Mouse (Mus musculus) urinary bladder, adult 18-20 months (tissue): Measurements from ENCODE around the gene Mmp27.
A peak's percentile ranks its signal among the peaks of the same experiment; 100 is the strongest.

Experiments used
- DNase-seq, 2 experiments: peaks; one replicate each; pipeline ENCODE4 v3.0.0; 2022; ENCODE audit warnings: low spot score in 2 of 2, mixed read lengths in 2 of 2

Mmp27 gene

GRCm38 (mm10) chr9:7571162-7571561 lies at the start of gene Mmp27:
TSS of gene Mmp27 (plus strand) at chr9:7571396.
- no peak for DNase-seq

- DNase-seq: no peak
Observed at GRCm38 (mm10) chr9:7526255-7526940, 44.8 kb upstream of the Mmp27 start.

GRCm38 (mm10) chr9:7542763-7543162 lies 28.4 kb upstream of the Mmp27 start:
- DNase-seq: no peak

GRCm38 (mm10) chr9:7544923-7545457 lies 26.2 kb upstream of the Mmp27 start:
- DNase-seq: no peak

- no peak for DNase-seq
Observed at GRCm38 (mm10) chr9:7545471-7545870, 25.7 kb upstream of the Mmp27 start.

GRCm38 (mm10) chr9:7545920-7546319 lies 25.3 kb upstream of the Mmp27 start:
- no peak for DNase-seq

- DNase-seq: no peak
Observed at GRCm38 (mm10) chr9:7551943-7552342, 19.3 kb upstream of the Mmp27 start.

GRCm38 (mm10) chr9:7553536-7553935 lies 17.7 kb upstream of the Mmp27 start:
- DNase-seq: no peak

- peak in 1 of 2 experiments; percentile 18 for DNase-seq
Observed at GRCm38 (mm10) chr9:7554382-7554781, 16.8 kb upstream of the Mmp27 start.

GRCm38 (mm10) chr9:7558221-7559017 lies 12.8 kb upstream of the Mmp27 start, which contains the start of gene Mmp8:
TSS of gene Mmp8 (plus strand) at chr9:7558456.
- DNase-seq: no peak

GRCm38 (mm10) chr9:7560026-7560425 lies 11.2 kb upstream of the Mmp27 start:
- DNase-seq: no peak

- no peak for DNase-seq
Observed at GRCm38 (mm10) chr9:7567376-7567775, 3.8 kb upstream of the Mmp27 start.

GRCm38 (mm10) chr9:7567923-7568322 lies 3.3 kb upstream of the Mmp27 start:
- no peak for DNase-seq

- DNase-seq: no peak
Observed at GRCm38 (mm10) chr9:7570485-7570884, 711 bp upstream of the Mmp27 start.

- no peak for DNase-seq
Observed at GRCm38 (mm10) chr9:7572188-7572587, 992 bp downstream of the Mmp27 start.

- peak in 1 of 2 experiments; percentile 13 for DNase-seq
Observed at GRCm38 (mm10) chr9:7572663-7573308, 1.6 kb downstream of the Mmp27 start.

GRCm38 (mm10) chr9:7575526-7575925 lies 4.3 kb downstream of the Mmp27 start:
- DNase-seq: no peak

- no peak for DNase-seq
Observed at GRCm38 (mm10) chr9:7577371-7577770, 6.2 kb downstream of the Mmp27 start.

- DNase-seq: no peak
Observed at GRCm38 (mm10) chr9:7590063-7590462, 18.9 kb downstream of the Mmp27 start.

- DNase-seq: no peak
Observed at GRCm38 (mm10) chr9:7593272-7593812, 22.1 kb downstream of the Mmp27 start.

- peak; percentile 31 to 78 for DNase-seq
Observed at GRCm38 (mm10) chr9:7594816-7595540, 23.8 kb downstream of the Mmp27 start.
